Mouse (Mus musculus) hindbrain, embryonic 16.5 days (tissue): ENCODE results near the gene Atg16l1. TPM values are rescaled to one million over a fixed set of nuclear protein-coding genes. Genes with fewer than 3 reads are reported as not detected.

Experiments
- ATAC-seq: fragments of 200-750 bp; cut with Nextera tagmentation; 2 replicates; pipeline ENCODE4 v1.8.0; 2017; ENCODE audit warnings: moderate TSS enrichment, moderate library complexity
- H3K27ac ChIP-seq: fragments of 300-500 bp; sonication (generic); 2 replicates; pipeline ENCODE4 v1.5.1; 2014; ENCODE audit warnings: low read depth, mild to moderate bottlenecking, control low read depth, low read length, moderate library complexity
- H3K27me3 ChIP-seq: fragments of 300-500 bp; sonication (generic); replicated peaks from 2 replicates; pipeline ENCODE4 v1.6.1; 2014; ENCODE audit warnings: low read length; ENCODE audit not compliant: control insufficient read depth, insufficient read depth
- H3K36me3 ChIP-seq: fragments of 300-500 bp; sonication (generic); 2 replicates; pipeline ENCODE4 v1.6.1; 2014; ENCODE audit warnings: mild to moderate bottlenecking, low read length, moderate library complexity, mixed read lengths; ENCODE audit not compliant: control insufficient read depth, insufficient read depth
- H3K4me1 ChIP-seq: fragments of 300-500 bp; sonication (generic); 2 replicates; pipeline ENCODE4 v1.6.1; 2014; ENCODE audit warnings: low read depth, low read length; ENCODE audit not compliant: control insufficient read depth, insufficient read depth
- H3K4me2 ChIP-seq: fragments of 300-500 bp; sonication (generic); 2 replicates; pipeline ENCODE4 v1.6.1; 2014; ENCODE audit warnings: mild to moderate bottlenecking, low read length, control low read depth, moderate library complexity
- H3K4me3 ChIP-seq: fragments of 300-500 bp; sonication (generic); 2 replicates; pipeline ENCODE4 v1.5.1; 2014; ENCODE audit warnings: mild to moderate bottlenecking, low read length, control low read depth, moderate library complexity
- H3K9ac ChIP-seq: fragments of 300-500 bp; sonication (generic); 2 replicates; pipeline ENCODE4 v1.6.1; 2014; ENCODE audit warnings: low read depth, mild to moderate bottlenecking, control low read depth, low read length, moderate library complexity
- H3K9me3 ChIP-seq: fragments of 300-500 bp; sonication (generic); 2 replicates; pipeline ENCODE4 v1.6.1; 2014; ENCODE audit warnings: mild to moderate bottlenecking, low read length, moderate library complexity; ENCODE audit not compliant: control insufficient read depth
- WGBS: fragments of 180-500 bp; shearing (Covaris S2); extraction: QIAGEN DNeasy Blood & Tissue Kit; methylation state at CpG from one replicate; pipeline ENCODE4 v1.1.7; 2014; 5-methylcytosine and 5-hydroxymethylcytosine counted together
- polyA plus RNA-seq: library from polyadenylated mRNA; unstranded; fragments of >200 nt; fragmentation: Nextera tagmentation; extraction: Ambion mirVana; gene quantifications from 2 replicates; pipeline ENCODE4 v1.2.1, GENCODE M21; 2015

The Atg16l1 gene
- polyA plus RNA-seq, 1 experiment from 2014 or later, result 71.6 TPM

DNA sequence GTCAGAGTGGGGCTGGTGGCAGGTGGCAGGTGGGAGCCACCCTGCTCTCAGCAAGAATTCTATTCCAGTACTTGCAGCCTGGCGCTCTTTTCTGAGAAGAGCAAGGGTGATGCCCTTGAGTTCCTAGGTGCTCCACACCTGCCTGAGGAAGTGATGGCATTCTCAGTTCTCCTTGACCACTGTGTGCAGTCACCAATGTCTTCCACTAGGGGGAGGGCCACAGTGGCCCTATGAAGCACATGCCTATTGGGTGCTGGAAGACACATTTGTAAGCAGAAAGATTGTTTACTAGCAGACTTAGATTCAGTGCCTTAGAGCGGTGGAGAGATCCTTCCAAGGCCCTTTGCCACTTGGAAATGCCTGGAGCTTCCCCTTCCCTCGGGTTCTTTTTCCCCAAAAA is 10.6 kb downstream of the Atg16l1 start:
- peaks cover 65% of the 10 kb centered on the region for H3K36me3 ChIP-seq
- H3K27ac ChIP-seq, result no peak overlapping the region
- H3K27me3 ChIP-seq, result no peaks in the 10 kb centered on the region
- ATAC-seq, result no peak
- H3K4me3 ChIP-seq, result no peak overlapping the region
- no peaks in the 10 kb centered on the region for H3K9me3 ChIP-seq
- WGBS, result 91% methylated on average over 3 of the region's 3 CpGs
- no peaks in the 10 kb centered on the region for H3K4me1 ChIP-seq
- H3K9ac ChIP-seq, result no peak overlapping the region
- H3K4me2 ChIP-seq, result no peak overlapping the region

- Histone ChIP-seq H3K36me3 (peaks cover 68% of the 10 kb centered on the region), H3K9ac (no peak overlapping the region), H3K27ac (no peak overlapping the region), H3K9me3 (no peaks in the 10 kb centered on the region), H3K4me1 (no peaks in the 10 kb centered on the region), H3K4me3 (no peak overlapping the region), H3K27me3 (no peaks in the 10 kb centered on the region), H3K4me2 (no peak overlapping the region)
- no peak for ATAC-seq
- 100% methylated on average over 2 of the region's 2 CpGs for WGBS
Measured at GRCm38 (mm10) chr1:87769263-87769662, 13.6 kb downstream of the Atg16l1 start.

DNA sequence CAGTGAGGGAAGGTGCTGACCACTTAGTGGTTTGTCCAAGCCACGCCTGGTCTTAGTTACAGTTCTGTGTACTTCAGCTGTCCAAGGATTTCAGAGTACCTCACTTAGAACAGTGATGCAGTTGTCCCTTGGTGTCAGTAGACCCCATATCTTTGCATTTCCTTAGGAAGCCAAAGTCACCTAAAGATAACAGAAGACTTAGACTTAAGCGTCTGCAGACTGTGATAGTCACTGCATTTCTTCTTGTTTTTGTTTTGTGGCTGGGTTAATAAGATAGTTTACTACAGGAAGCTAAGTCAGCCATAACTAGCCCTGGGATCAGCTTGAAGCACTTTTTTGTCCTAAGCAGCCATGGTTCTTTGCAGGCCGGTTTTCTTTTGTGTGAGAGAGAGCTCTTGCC is 14.8 kb downstream of the Atg16l1 start:
- no peaks in the 10 kb centered on the region for H3K27me3 ChIP-seq

DNA sequence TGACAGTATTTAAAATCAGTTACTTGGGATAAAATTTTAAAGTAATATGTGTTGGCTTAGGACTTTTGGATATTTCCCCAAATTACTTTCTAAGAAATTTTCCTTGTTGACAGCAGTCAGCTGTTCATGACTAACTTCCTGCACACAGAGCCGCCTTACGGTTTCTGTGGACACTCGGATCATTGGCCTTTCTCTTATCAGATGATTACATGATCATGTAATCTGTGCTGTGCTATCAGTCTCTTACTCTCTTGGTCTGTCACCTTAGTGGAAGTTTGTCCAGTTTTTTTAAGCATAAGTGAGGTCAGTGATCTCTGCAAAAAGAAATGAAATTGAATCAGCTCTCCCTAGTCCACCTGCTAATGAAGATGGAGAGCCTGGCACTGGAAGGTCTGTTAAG is 16.1 kb downstream of the Atg16l1 start:
- H3K36me3 ChIP-seq, result peaks cover 76% of the 10 kb centered on the region
- WGBS, result 97% methylated on average over 3 of the region's 3 CpGs
- H3K27me3 ChIP-seq, result no peaks in the 10 kb centered on the region
- no peaks in the 10 kb centered on the region for H3K9me3 ChIP-seq
- no peak for ATAC-seq
- H3K9ac ChIP-seq, result no peak overlapping the region
- H3K4me3 ChIP-seq, result no peak overlapping the region
- no peak overlapping the region for H3K4me2 ChIP-seq
- no peak overlapping the region for H3K27ac ChIP-seq
- H3K4me1 ChIP-seq, result no peaks in the 10 kb centered on the region

More for the DNA sequence above, 14.8 kb downstream of the Atg16l1 start:
- Histone ChIP-seq H3K9ac (no peak overlapping the region), H3K4me2 (no peak overlapping the region), H3K27ac (no peak overlapping the region), H3K36me3 (peaks cover 77% of the 10 kb centered on the region), H3K9me3 (no peaks in the 10 kb centered on the region), H3K4me3 (no peak overlapping the region), H3K4me1 (no peaks in the 10 kb centered on the region)
- no peak for ATAC-seq
- 92% methylated on average over 3 of the region's 3 CpGs for WGBS

DNA sequence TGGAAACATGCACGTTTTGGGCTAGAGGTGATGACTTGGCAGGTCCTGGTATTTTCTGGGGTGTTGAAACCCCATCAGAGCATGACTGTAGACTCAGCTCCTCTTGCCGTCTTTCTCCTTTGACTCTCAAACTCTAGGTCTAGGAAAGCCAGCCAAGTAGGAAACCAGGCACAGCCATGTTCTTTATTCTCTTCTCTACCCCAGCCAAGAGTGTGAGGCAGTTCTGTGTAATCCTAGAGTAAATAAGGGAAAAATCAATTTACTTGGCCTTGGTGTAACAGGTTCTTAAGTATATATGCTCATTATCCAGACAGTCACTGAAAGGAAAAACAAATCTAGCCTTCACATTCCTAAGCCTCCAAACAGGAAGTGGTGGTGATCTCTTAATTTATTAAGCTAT is 17.7 kb downstream of the Atg16l1 start:
- WGBS, result 86% methylated on average over 2 of the region's 2 CpGs
- no peak overlapping the region for H3K9ac ChIP-seq
- H3K36me3 ChIP-seq, result peaks cover 73% of the 10 kb centered on the region
- ATAC-seq, result no peak
- H3K4me2 ChIP-seq, result no peak overlapping the region
- H3K4me3 ChIP-seq, result no peak overlapping the region
- no peaks in the 10 kb centered on the region for H3K4me1 ChIP-seq
- H3K27ac ChIP-seq, result no peak overlapping the region
- no peaks in the 10 kb centered on the region for H3K27me3 ChIP-seq
- H3K9me3 ChIP-seq, result no peaks in the 10 kb centered on the region

DNA sequence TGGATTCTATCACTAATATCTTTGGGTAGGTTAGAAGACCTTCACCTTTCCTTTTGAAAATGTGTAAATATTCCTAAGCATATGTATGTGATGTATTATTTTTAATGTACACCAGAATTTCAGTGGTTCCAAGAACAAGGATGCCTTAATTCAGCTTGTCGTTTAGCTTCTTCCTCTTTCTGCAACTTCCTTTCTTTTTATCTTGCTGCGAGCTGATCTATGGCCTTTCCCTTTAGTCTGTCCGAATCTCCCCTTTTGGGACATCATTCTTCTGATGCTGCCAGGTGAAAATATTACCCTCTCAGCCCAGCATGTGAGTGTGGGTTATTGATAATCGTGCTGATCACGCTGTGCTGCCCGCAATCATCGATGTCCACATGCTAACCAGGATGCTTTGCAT is 19.2 kb downstream of the Atg16l1 start:
- no peak overlapping the region for H3K27ac ChIP-seq
- 96% methylated on average over 7 of the region's 7 CpGs for WGBS
- ATAC-seq, result no peak

DNA sequence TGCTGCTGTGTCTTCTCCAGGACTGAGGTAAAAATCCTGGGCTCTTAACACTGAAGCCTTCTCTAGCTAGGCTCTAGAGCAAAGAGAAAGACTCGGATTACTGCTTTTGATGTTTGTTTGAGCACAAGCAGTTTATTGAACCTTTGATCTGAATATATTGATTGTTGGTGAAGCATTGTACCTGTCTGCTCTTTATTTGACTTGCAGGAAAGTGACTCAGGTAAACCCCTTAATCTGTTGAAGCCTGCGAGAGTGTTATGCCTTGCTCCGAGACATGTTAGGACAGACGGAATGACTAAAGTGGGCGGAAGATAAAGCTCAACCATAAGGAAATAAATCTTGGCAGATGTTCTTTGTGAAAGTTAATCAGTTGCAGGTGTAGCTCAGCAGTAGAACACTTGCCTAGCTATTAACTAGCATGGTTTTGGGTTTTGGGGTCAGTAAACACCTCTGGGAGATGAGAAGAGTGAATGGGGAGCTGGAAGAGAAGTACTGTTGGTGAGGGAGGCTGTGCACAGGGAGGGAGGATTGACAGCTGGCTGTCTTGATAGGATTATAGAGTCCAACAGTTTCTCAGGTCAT is 23.6 kb downstream of the Atg16l1 start:
- Histone ChIP-seq H3K27me3 (no peaks in the 10 kb centered on the region), H3K4me3 (no peak overlapping the region), H3K9ac (no peak overlapping the region), H3K9me3 (no peaks in the 10 kb centered on the region), H3K27ac (no peak overlapping the region), H3K36me3 (peaks cover 65% of the 10 kb centered on the region), H3K4me2 (no peak overlapping the region), H3K4me1 (no peaks in the 10 kb centered on the region)
- no peak for ATAC-seq
- WGBS, result 88% methylated on average over 5 of the region's 5 CpGs

More for the DNA sequence above, 19.2 kb downstream of the Atg16l1 start:
- Histone ChIP-seq H3K4me2 (no peak overlapping the region), H3K4me3 (no peak overlapping the region), H3K9ac (no peak overlapping the region), H3K27me3 (no peaks in the 10 kb centered on the region), H3K9me3 (no peaks in the 10 kb centered on the region), H3K36me3 (peaks cover 82% of the 10 kb centered on the region), H3K4me1 (no peaks in the 10 kb centered on the region)

- Histone ChIP-seq H3K36me3 (peaks cover 45% of the 10 kb centered on the region), H3K9me3 (no peaks in the 10 kb centered on the region), H3K27ac (0 out of 2 replicates have a peak overlapping the region, but pooled peaks have one; percentile 7), H3K4me1 (no peaks in the 10 kb centered on the region), H3K9ac (no peak overlapping the region), H3K4me3 (no peak overlapping the region), H3K27me3 (no peaks in the 10 kb centered on the region), H3K4me2 (no peak overlapping the region)
- WGBS, result 83% methylated on average over 8 of the region's 8 CpGs
- ATAC-seq, result no peak
Measured at GRCm38 (mm10) chr1:87785703-87786102, 30.0 kb downstream of the Atg16l1 start.

DNA sequence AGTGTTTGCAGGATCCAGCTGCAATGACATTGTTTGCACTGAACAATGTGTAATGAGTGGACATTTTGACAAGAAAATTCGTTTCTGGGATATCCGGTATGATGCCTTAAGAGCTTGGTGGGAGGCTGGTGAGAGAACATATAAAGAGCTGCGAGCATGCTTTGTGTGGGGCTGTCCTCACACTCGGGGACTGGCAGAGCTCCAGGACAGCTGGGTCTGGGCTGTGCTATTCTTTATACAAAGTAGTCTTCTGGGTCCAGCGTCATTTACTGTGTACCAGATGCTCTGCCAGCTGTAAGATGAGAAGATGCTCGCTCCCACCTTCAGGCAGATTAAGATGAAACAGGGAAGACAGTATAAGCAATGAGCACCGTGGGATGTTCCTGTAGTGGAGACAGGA is 30.6 kb downstream of the Atg16l1 start:
- no peaks in the 10 kb centered on the region for H3K9me3 ChIP-seq
- no peak overlapping the region for H3K4me3 ChIP-seq
- H3K9ac ChIP-seq, result no peak overlapping the region
- H3K4me1 ChIP-seq, result no peaks in the 10 kb centered on the region
- H3K27ac ChIP-seq, result 0 out of 2 replicates have a peak overlapping the region, but pooled peaks have one; percentile 7
- WGBS, result 66% methylated on average over 7 of the region's 7 CpGs
- no peaks in the 10 kb centered on the region for H3K27me3 ChIP-seq
- peaks cover 45% of the 10 kb centered on the region for H3K36me3 ChIP-seq
- H3K4me2 ChIP-seq, result no peak overlapping the region
- ATAC-seq, result peak; percentile 81

DNA sequence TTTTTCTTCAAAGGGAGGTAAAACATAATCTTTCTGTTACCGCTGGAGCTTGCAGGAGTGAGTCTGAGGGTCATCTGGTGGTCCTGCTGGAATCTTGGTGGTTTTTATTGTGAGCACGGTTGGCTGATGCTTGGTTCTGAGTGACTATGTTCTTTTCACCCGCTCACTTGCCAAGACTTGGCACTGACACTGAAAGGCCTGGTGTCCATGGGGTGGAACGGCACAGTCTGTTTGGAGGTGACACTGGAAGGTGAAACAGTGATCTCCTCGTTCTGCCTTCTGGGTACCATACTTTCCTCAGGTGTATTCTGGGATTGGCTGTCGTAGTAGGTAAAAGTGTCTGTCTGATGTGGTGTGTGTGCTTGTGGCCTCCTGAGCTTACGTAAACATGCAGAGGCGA is 34.0 kb downstream of the Atg16l1 start:
- Histone ChIP-seq H3K4me1 (no peaks in the 10 kb centered on the region), H3K27ac (no peak overlapping the region), H3K27me3 (no peaks in the 10 kb centered on the region), H3K4me2 (no peak overlapping the region), H3K4me3 (no peak overlapping the region), H3K36me3 (peaks cover 48% of the 10 kb centered on the region), H3K9me3 (no peaks in the 10 kb centered on the region), H3K9ac (no peak overlapping the region)
- ATAC-seq, result no peak
- WGBS, result 90% methylated on average over 8 of the region's 8 CpGs
